Mouse (Mus musculus) ovary, postnatal 14 days (tissue): ENCODE results near the gene Mlec.
"Not testable (repeated sequence)": the region's sequence is repeated elsewhere in the genome, so short reads cannot be mapped to it uniquely, and the experiment has no call there.

Experiments used
- DNase-seq: peaks from one replicate; pipeline ENCODE4 v3.0.0; 2022; ENCODE audit warnings: low spot score

Mlec gene

DNA sequence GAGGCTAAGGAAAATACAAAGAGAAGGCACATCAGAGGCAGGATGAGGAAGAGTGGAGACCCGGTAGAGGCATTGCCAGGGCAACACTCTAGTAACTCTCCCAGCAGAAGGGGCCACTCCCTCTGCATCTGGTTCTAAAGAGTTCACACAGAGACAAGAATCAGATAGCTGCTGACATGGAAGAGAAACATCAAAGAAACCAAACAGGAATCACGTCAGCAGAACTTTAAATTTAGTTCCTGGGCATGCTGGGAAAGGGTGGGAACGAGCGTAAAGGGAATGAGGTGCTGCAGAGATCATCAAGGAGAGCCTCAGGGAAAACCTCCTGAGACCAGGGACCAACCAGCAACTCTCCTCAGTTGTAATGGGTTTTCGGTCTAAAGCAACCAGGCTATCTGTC is 7.0 kb downstream of the Mlec start:
- no peak for DNase-seq

GRCm38 (mm10) chr5:115149675-115150459 is 8.1 kb downstream of the Mlec start:
- DNase-seq, result no peak

DNA sequence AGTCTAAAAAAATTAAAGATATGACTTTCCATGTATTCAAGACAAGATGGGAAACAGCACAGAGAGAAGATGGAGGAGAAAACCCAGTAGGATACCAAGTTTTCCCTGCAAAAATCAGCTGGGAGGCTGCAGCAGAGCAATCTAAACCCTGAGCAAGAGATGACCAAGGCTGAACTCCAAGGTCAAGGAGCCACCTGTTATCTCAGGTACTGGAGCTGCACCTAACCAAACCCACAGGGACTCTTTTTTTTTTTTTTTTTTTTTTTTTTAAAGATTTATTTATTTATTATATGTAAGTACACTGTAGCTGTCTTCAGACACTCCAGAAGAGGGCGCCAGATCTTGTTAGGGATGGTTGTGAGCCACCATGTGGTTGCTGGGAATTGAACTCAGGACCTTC is 9.1 kb downstream of the Mlec start:
- not testable (repeated sequence) for DNase-seq

- DNase-seq, result no peak
These were observed 9.6 kb downstream of the Mlec start for GRCm38 (mm10) chr5:115148378-115148777.

- DNase-seq, result no peak
These were observed 10.6 kb downstream of the Mlec start for GRCm38 (mm10) chr5:115147388-115147787.

DNA sequence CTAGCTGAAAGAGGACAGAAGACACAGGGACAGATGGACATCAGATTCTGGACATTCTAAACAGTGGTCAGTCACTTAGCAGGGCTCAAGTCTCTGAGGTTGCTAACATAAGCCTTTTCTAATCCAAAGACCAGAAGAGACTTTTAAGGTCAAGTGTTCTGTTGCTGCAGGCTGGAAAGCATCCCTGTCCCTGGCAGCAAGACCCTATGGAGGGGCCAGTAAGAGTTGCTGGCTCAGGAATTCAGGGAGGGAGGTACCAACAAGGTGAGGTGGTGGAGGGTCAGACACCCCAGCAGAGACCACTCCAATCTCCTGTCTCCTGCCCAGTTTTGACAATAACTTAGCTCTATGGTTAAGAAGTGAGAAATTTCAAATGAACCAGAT is 11.2 kb downstream of the Mlec start:
- DNase-seq, result no peak

DNA sequence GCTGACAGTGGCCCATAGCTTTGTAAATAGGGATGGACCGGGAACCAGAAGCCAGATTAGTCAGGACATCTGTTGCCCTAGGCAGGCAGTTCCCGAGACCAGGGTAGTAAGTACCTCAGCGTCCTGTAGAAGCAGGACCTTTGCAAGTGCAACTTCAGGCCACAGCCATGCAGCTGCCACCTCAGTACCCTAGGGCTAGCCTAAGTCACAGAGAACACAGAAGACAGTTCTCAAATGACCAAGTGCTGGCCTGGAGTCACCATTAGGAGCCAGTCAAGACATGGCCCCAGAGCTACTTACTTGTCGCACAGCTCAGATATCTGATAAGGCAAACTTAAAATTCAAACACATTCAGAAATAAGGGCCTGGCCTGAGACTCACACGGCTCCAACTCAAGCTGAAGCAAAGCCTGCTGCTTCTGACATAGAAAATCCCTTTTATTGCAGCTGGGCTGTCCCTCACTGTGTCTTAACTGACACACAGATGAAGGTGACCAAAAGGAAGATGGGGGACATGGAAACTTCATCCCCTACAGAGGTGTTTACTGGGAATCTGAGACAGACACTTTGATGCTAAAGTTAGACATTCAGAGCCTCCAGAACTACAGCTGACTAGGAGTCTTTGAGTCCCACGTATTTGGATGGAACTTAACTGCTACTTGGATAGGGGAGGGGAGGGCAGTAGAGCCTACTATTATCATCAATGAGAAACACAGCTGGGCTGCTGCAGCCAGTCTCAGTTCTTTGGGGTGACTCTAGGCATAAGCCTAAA is 11.8 kb downstream of the Mlec start:
- DNase-seq, result no peak

- no peak for DNase-seq
These were observed 12.6 kb downstream of the Mlec start for GRCm38 (mm10) chr5:115145253-115145968.

DNA sequence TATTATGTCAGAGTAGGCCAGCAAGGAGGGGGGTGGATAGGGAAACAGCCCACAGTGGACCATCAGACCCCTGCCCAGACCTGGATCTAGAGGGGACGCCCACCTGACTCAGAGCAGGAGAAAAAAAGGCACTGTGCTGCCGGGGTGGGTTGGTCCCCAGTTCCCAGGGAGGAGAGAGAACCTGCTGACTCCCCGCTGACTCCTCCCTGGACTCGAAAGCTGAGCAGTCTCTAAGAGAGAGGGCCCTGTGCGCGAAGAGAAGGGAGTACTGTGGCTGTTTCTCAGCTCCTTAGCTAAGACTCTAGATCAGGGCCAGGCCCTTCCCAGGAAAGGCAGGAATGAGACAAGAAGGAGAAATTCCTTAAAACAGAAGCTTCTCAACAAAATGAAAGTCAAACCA is 13.5 kb downstream of the Mlec start:
- no peak for DNase-seq

DNA sequence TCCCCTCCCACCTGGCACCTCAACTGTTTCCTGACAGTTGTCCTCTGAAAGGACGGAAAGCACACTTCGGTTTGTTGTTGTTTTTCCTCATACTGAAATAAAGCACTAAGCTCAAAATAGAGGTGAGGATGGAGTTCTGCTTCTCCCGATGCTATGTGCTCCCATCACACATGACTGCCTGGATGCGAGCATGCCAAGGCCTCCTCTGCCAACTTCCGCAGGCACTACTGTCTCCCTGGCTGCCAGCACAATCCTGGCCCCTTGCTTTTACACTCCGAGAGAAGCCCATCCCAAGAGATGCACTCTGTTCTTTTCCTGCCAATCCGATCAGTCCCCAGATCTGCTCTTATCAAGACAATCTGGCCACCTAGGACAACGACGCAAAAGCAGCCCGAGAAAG is 14.4 kb downstream of the Mlec start:
- DNase-seq, result no peak

- DNase-seq, result no peak
These were observed 15.7 kb downstream of the Mlec start for GRCm38 (mm10) chr5:115142166-115142697.

- DNase-seq, result no peak
These were observed 17.3 kb downstream of the Mlec start for GRCm38 (mm10) chr5:115140726-115141125.

DNA sequence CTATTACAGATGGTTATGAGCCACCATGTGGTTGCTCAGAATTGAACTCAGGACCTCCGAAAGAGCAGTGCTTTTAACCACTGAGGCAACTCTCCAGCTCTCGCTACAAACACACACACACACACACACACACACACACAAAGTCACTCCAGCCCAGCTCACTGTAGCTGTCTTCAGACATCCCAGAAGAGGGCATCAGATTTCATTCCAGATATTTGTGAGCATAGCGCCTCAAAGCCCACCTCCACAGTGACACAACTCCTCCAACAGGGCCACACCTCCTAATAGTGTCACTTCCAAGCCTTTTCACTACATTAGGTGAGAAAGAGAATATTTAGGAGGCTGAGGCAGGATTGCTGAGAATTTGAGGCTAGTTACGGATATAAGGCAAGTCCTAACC is 18.9 kb downstream of the Mlec start:
- DNase-seq, result no peak

DNA sequence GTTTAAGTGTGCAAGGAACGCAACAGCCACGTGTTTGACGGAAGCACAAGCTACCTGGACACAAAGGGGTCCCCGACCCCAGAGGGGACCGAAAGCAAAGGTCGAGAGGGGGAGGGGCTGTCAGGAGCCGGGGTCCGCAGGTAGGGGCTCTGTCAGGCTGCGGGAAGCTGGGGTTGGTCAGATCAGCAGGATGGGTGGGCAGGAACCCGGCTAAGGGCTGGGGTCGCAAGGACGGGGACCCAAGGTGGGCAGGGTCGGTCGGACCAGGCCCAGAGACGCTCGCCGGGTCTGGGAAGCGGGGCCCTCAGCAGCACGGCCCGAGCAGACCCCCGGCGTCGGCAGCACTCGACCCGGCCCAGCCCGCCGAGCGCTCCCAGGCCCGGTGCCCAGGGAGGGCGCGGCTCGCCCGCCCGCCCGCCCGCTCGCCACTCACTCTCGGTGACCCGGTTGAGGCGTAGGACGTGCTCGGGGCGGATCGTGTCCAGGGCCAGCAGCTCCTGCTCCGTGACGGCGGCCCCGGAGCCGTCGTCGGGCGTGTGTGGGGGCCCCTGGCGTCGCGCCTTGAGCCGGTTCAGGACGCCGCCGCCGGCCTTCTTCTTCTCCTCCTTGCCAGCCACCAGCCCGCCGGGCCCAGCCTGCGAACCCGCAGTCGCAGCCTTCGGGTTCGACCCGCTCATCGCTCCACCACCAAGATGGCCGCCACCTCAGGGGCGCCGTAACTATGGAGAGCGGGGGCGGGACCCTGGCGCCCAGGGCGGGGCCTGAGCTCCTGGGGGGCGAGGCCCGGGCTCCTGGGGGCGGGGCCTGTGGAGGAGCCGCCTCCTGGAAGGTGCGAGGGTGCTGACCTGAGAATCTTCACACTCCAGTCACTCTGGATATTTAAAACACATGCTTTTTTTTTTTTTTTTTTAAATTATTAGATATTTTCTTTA is 23.5 kb downstream of the Mlec start, which contains the start of gene Unc119b:
Gene Unc119b (minus strand): TSS at position 742 of the 932 bp plus-strand sequence.
- DNase-seq, result peak; percentile 91

GRCm38 (mm10) chr5:115133358-115134066 is 24.5 kb downstream of the Mlec start:
- DNase-seq, result no peak

DNA sequence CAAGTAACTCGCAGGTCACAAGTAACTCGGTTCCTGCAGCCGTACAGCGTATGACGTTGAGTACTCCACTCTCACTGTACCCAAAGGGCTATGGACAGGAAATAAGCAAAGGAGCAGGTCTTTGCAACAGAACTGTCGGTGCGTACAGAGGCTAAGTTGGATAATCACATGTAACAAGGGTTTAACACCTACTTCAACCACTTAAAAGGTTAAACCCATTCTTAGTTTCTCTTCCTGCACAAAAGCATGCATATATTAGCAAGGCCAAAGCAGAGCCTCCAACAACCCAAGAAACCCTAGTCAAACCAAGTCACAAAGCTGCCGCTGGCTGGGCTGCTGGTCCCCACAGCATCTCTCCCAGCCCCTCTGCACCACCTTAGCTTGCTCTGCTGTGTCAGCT is 25.5 kb downstream of the Mlec start:
- DNase-seq, result no peak

DNA sequence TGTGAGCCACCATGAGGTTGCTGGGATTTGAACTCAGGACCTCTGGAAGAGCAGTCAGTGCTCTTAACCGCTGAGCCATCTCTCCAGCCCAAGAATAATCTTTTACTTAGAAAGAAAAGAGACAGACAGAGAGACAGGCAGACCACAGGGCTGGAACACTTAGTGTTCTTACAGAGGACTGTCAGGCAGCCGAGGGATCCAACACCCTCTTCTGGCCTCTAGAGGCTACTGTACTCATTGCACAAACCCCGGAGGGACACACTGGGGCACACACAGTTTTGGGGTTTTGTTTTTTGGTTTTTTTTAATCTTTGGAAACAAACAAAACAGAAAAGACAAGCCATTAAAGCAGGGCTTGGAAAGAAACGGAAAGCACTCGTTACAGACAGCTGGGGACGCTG is 28.7 kb downstream of the Mlec start:
- no peak for DNase-seq

GRCm38 (mm10) chr5:115127421-115128179 is 30.4 kb downstream of the Mlec start:
- DNase-seq, result no peak

DNA sequence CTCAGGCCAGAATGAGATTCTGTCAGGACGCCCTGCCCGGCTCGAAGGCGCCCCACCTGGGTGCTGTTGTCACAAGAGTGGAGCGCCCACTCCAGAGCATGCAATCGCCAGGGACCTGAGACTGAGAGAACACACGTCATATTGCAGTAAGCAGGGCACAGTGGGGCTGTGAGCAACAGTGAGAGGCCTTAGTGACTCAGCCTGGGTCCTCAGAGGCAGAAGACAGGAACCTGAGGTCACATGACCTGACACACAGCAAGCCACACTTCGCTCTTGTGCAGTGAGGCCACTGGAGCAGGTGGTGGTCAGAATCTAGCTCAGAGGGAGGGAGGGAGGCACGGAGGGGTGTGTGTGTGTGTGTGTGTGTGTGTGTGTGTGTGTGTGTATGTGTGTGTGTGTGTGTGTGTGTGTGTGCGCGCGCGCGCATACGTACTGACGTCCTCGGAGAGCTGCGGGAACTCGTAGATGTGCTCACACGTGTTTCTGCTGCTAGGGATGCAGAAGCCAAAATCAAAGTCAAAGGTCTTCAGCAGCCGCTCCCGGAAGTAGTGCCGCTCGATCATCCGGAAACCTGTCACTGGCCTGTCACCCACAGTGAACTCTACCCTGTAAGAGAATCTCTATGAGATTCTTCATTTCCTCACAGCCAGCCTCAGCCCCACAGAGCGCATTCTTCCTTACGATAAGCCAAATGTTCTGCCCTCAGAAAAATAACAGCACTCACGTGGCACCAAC is 31.2 kb downstream of the Mlec start:
- DNase-seq, result no peak
